Mouse (Mus musculus): ENCODE results near the gene Smtnl2. TPM values are rescaled to one million over a fixed set of nuclear protein-coding genes. Genes with fewer than 3 reads are reported as not detected.
"Not testable (repeated sequence)": the region's sequence is repeated elsewhere in the genome, so short reads cannot be mapped to it uniquely, and the experiment has no call there.

Smtnl2 gene
- polyA plus RNA-seq, 1 experiment from 2014 or later = 2.2 TPM

DNA sequence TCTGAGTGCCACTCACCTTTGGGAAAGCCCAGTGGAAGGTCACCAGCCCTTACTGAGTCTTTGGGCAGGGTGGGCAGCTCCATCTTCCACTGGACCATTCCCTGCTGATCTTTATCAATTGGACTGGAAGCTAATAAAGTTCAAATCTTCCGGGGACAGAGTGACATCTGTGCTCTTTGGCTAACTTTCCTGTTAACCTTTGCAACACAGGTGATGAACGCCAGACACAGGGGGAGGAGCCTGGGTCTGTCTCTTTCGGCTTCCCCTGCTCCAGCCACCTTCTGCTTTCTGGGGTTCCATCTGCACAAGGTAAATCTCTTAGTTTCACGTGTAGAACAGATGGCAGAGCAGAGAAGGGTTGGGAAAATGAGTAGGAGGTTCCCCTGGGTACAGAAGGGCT is 26.9 kb upstream of the Smtnl2 start:
- Histone ChIP-seq H3K4me1 (peaks cover 30% of the 10 kb centered on the region), H3K4me2 (no peak overlapping the region), H3K27ac (no peak overlapping the region), H3K4me3 (no peak overlapping the region), H3K27me3 (no peaks in the 10 kb centered on the region), H3K36me3 (ENCODE audit: poor library complexity, severe bottlenecking) (peaks cover 14% of the 10 kb centered on the region), H3K9ac (no peak overlapping the region), H3K9me3 (replicated peaks) (no peaks in the 10 kb centered on the region)
- no peak for ATAC-seq
- WGBS = 74% methylated on average over 4 of the region's 4 CpGs

- 77% methylated on average over 16 of the region's 16 CpGs for WGBS
- Histone ChIP-seq H3K4me1 (peaks cover 21% of the 10 kb centered on the region), H3K9ac (no peak overlapping the region), H3K36me3 (ENCODE audit: poor library complexity, severe bottlenecking) (0 out of 2 replicates have a peak, but pooled peaks cover under 1% of the 10 kb centered on the region), H3K4me2 (no peak overlapping the region), H3K9me3 (replicated peaks) (no peaks in the 10 kb centered on the region), H3K4me3 (no peak overlapping the region), H3K27me3 (peaks cover 1% of the 10 kb centered on the region; the same call in 1 of the 2 replicates), H3K27ac (no peak overlapping the region)
- no peak for ATAC-seq
These were observed 25.5 kb upstream of the Smtnl2 start for GRCm38 (mm10) chr11:72436756-72437650.

DNA sequence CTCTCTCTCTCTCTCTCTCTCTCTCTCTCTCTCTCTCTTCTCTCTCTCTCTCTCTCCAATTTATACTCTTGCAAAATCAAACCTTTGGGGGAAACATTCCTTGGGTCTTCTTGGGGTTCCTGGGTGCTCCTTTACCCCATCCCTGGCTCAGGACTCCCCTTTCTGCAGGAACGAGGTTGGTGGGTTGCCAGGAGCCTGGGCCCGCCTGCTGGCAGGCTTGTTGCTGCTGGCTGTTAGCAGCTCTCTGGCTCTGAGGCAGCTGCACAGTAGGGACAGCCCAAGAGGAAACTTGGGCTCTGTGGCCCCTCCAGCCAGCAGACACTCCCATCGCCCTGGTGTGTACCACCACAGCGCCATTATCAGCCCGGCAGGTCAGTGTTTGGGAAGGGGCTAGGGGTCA is 24.8 kb upstream of the Smtnl2 start:
- Histone ChIP-seq H3K4me3 (no peak overlapping the region), H3K36me3 (ENCODE audit: poor library complexity, severe bottlenecking) (no peaks in the 10 kb centered on the region), H3K4me2 (no peak overlapping the region), H3K27ac (no peak overlapping the region), H3K9me3 (replicated peaks) (no peaks in the 10 kb centered on the region), H3K27me3 (peaks cover 4% of the 10 kb centered on the region; the same call in 1 of the 2 replicates), H3K9ac (no peak overlapping the region), H3K4me1 (peaks cover 15% of the 10 kb centered on the region; the same call in 1 of the 2 replicates)
- ATAC-seq = no peak
- 74% methylated on average over 5 of the region's 5 CpGs for WGBS

DNA sequence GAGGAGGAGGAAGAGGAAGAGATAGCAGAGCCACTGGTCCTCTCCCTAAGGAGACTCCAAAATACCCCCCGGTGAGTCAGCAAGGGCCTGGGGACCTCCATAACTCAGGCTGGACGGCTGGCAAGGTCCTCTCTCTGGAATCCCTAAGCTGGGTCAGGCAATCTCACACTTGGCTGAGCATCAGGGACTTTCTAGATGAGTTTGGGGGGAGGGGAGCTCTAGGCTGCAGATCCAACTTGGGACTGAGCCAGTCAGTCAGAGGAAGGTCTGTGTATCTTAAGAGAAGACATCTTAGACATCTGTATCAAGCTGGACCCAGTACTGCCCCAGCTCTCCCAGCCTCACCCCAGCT is 24.2 kb upstream of the Smtnl2 start:
- Histone ChIP-seq H3K36me3 (ENCODE audit: poor library complexity, severe bottlenecking) (no peaks in the 10 kb centered on the region), H3K4me2 (no peak overlapping the region), H3K27ac (no peak overlapping the region), H3K4me1 (peaks cover 15% of the 10 kb centered on the region; the same call in 1 of the 2 replicates), H3K9ac (no peak overlapping the region), H3K9me3 (replicated peaks) (no peaks in the 10 kb centered on the region), H3K27me3 (peaks cover 4% of the 10 kb centered on the region; the same call in 1 of the 2 replicates), H3K4me3 (no peak overlapping the region)
- WGBS = 47% methylated on average over 2 of the region's 2 CpGs
- ATAC-seq = no peak

DNA sequence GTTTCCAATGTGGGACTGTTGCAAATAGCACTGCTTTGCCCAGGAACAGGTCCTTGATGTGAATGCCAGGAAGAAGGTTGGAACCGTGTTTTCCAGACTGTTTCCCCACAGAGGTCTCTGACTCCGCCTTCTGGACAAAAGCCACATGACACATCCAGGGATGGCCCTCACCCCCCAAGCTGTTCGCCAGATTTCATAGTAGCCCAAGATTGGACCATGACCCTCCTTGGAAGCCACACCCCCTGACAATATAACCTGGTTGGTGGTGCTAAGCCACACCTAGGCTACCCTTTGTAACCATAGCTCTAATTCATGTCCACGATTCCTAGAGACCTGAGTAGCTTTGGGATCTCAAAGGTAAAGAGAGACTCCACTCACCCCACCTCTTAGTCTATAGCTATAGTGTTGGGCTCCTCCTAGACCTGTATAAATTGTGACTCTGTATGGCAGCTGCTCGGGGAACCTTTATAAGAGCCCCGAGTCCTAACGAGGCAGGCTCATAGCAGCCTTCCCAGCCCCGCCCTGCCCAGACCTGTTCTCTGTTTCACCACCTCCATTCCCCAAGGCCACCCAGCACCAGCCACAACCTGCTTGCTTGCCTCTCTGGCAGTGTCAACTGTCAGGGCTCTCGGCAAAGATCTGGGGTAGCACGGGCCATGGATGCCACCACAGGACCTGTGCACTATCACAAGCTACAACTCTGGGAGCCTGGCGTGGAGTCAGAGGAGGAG is 23.6 kb upstream of the Smtnl2 start, which contains the start of gene Ggt6:
Gene Ggt6, plus strand, starts transcription at position 564 of the 731 bp plus-strand sequence.
- Histone ChIP-seq H3K36me3 (ENCODE audit: poor library complexity, severe bottlenecking) (no peaks in the 10 kb centered on the region), H3K4me3 (no peak within 1 kb of the TSS), H3K9ac (no peak within 1 kb of the TSS), H3K27ac (no peak within 1 kb of the TSS), H3K27me3 (peaks cover 4% of the 10 kb centered on the region; the same call in 1 of the 2 replicates), H3K4me2 (no peak within 1 kb of the TSS), H3K9me3 (replicated peaks) (no peaks in the 10 kb centered on the region), H3K4me1 (peaks cover 15% of the 10 kb centered on the region; the same call in 1 of the 2 replicates)
- 65% methylated on average over 11 of the region's 11 CpGs for WGBS
- ATAC-seq = no peak

- not testable (repeated sequence) for H3K4me1 ChIP-seq; H3K27me3 ChIP-seq; H3K36me3 ChIP-seq (ENCODE audit: poor library complexity, severe bottlenecking); H3K9me3 ChIP-seq (replicated peaks); H3K4me3 ChIP-seq; H3K27ac ChIP-seq; H3K4me2 ChIP-seq; ATAC-seq; H3K9ac ChIP-seq
- 65% methylated on average over 9 of the region's 9 CpGs for WGBS
These were observed 19.0 kb upstream of the Smtnl2 start for GRCm38 (mm10) chr11:72430311-72431068.

- Histone ChIP-seq H3K4me1 (no peaks in the 10 kb centered on the region), H3K4me2 (peak overlapping the region; percentile 30; the same call in 1 of the 2 replicates), H3K4me3 (no peak overlapping the region), H3K9me3 (replicated peaks) (0 out of 2 replicates have a peak, but pooled peaks cover 3% of the 10 kb centered on the region), H3K27me3 (peaks cover 4% of the 10 kb centered on the region; the same call in 1 of the 2 replicates), H3K9ac (no peak overlapping the region), H3K27ac (no peak overlapping the region), H3K36me3 (ENCODE audit: poor library complexity, severe bottlenecking) (no peaks in the 10 kb centered on the region)
- 41% methylated on average over 7 of the region's 7 CpGs for WGBS
- peak; percentile 70 for ATAC-seq
These were observed 17.8 kb upstream of the Smtnl2 start for GRCm38 (mm10) chr11:72429288-72429690.

DNA sequence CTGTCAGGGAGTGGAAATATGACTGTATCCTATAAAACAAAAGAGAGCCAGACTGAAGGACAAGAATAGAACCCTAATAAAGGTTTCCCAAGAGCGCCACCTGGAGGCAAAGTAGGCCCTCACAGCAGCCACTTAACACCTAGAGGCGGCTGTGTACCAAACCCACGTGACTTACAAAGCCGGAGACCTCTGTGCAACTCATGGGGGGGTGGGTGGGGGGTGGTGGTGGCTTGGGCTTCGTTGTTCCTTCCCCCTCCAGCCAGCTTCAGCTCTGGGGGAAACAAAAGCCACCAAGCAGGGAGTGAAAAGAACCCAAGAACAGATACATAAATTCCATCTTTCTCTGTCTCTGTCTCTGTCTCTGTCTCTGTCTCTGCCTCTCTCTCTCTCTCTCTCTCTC is 17.2 kb upstream of the Smtnl2 start:
- H3K27ac ChIP-seq = no peak overlapping the region
- peaks cover 4% of the 10 kb centered on the region; the same call in 1 of the 2 replicates for H3K27me3 ChIP-seq
- no peaks in the 10 kb centered on the region for H3K4me1 ChIP-seq
- H3K4me3 ChIP-seq = no peak overlapping the region
- 4% methylated on average over 5 of the region's 5 CpGs for WGBS
- ATAC-seq = peak; percentile 30; the same call in 1 of the 2 replicates
- no peaks in the 10 kb centered on the region for H3K36me3 ChIP-seq (ENCODE audit: poor library complexity, severe bottlenecking)
- no peak overlapping the region for H3K9ac ChIP-seq
- 0 out of 2 replicates have a peak, but pooled peaks cover 3% of the 10 kb centered on the region for H3K9me3 ChIP-seq (replicated peaks)
- H3K4me2 ChIP-seq = no peak overlapping the region

GRCm38 (mm10) chr11:72426884-72427283 is 15.4 kb upstream of the Smtnl2 start:
- Histone ChIP-seq H3K4me2 (no peak overlapping the region), H3K4me3 (no peak overlapping the region), H3K9ac (no peak overlapping the region), H3K27ac (no peak overlapping the region), H3K4me1 (no peaks in the 10 kb centered on the region), H3K9me3 (replicated peaks) (0 out of 2 replicates have a peak, but pooled peaks cover 3% of the 10 kb centered on the region), H3K27me3 (peaks cover 1% of the 10 kb centered on the region; the same call in 1 of the 2 replicates), H3K36me3 (ENCODE audit: poor library complexity, severe bottlenecking) (no peaks in the 10 kb centered on the region)
- ATAC-seq = no peak

DNA sequence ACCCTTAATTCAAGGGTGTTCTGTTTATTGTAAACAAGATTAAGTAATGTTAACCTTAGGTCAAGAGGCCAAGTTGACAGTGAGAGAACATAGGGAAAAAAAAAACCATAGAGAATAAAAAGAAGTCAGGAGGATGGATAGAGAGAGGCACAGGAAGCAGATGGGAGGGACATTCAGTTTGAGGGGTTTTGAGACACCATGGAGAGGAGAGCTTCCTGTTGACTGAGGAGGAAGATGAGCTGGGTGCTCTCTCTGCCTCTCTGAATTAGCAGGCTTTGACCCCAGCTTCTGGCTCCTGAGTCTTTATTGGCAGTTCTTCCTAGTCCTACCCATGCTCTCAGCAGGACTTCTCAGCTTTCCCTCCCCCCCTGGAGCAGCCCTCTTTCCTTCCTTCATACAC is 13.7 kb upstream of the Smtnl2 start:
- no peaks in the 10 kb centered on the region for H3K4me1 ChIP-seq
- H3K4me3 ChIP-seq = no peak overlapping the region
- no peaks in the 10 kb centered on the region for H3K36me3 ChIP-seq (ENCODE audit: poor library complexity, severe bottlenecking)
- H3K27me3 ChIP-seq = no peaks in the 10 kb centered on the region
- no peak for ATAC-seq
- no peak overlapping the region for H3K9ac ChIP-seq
- H3K4me2 ChIP-seq = no peak overlapping the region
- H3K27ac ChIP-seq = no peak overlapping the region
- 0 out of 2 replicates have a peak, but pooled peaks cover 3% of the 10 kb centered on the region for H3K9me3 ChIP-seq (replicated peaks)

- no peak overlapping the region for H3K9ac ChIP-seq
- no peak overlapping the region for H3K27ac ChIP-seq
- H3K4me1 ChIP-seq = no peaks in the 10 kb centered on the region
- H3K36me3 ChIP-seq (ENCODE audit: poor library complexity, severe bottlenecking) = no peaks in the 10 kb centered on the region
- H3K4me2 ChIP-seq = no peak overlapping the region
- 88% methylated on average over 4 of the region's 4 CpGs for WGBS
- no peak for ATAC-seq
- no peak overlapping the region for H3K4me3 ChIP-seq
- no peaks in the 10 kb centered on the region for H3K27me3 ChIP-seq
- 0 out of 2 replicates have a peak, but pooled peaks cover 3% of the 10 kb centered on the region for H3K9me3 ChIP-seq (replicated peaks)
These were observed 12.2 kb upstream of the Smtnl2 start for GRCm38 (mm10) chr11:72423686-72424085.

All from forebrain, embryonic 13.5 days (tissue).